Mouse (Mus musculus) Patski (cell line): ENCODE measurements around the gene Olfml2a. TPM values are rescaled to one million over a fixed set of nuclear protein-coding genes. Genes with fewer than 3 reads are reported as not detected.

Experiments used
- ATAC-seq: fragments of 100-300 bp; one replicate; pipeline ENCODE4 v1.8.0; 2021
- CTCF ChIA-PET: fragments of 350-600 bp; sonication (Branson Sonifier 250); formaldehyde crosslinking; loops from one replicate; lab custom pipeline; 2022; ENCODE audit warnings: inconsistent platforms; lab: Charles Lee
- POLR2A ChIA-PET: fragments of 350-600 bp; sonication (Branson Sonifier 250); formaldehyde crosslinking; loops from one replicate; lab custom pipeline; 2022; ENCODE audit warnings: antibody characterized with exemption, inconsistent platforms; lab: Charles Lee
- DNase-seq: peaks from one replicate; pipeline ENCODE4 v3.0.0-alpha.2; 2011; ENCODE audit warnings: low read depth, low spot score
- H3K27me3 ChIP-seq: fragments of 371-371 bp; one replicate; pipeline ENCODE4 v1.5.1; 2021
- CTCF ChIP-seq: fragments of 100-300 bp; IDR thresholded peaks from one replicate; pipeline ENCODE4 v1.5.1; 2021
- in situ Hi-C: fragments of 300-500 bp; cut with MboI; formaldehyde crosslinking; loops from 3 replicates; pipeline ENCODE4 v1.11.1; 2018; ENCODE audit warnings: low pct_unique_long_range_greater_than_20kb, mixed read lengths
- polyA plus RNA-seq: library from polyadenylated mRNA; unstranded; gene quantifications from one replicate; pipeline ENCODE4 v1.2.3, GENCODE M21; 2021

Gene Olfml2a
- polyA plus RNA-seq: 0.01 TPM

DNA sequence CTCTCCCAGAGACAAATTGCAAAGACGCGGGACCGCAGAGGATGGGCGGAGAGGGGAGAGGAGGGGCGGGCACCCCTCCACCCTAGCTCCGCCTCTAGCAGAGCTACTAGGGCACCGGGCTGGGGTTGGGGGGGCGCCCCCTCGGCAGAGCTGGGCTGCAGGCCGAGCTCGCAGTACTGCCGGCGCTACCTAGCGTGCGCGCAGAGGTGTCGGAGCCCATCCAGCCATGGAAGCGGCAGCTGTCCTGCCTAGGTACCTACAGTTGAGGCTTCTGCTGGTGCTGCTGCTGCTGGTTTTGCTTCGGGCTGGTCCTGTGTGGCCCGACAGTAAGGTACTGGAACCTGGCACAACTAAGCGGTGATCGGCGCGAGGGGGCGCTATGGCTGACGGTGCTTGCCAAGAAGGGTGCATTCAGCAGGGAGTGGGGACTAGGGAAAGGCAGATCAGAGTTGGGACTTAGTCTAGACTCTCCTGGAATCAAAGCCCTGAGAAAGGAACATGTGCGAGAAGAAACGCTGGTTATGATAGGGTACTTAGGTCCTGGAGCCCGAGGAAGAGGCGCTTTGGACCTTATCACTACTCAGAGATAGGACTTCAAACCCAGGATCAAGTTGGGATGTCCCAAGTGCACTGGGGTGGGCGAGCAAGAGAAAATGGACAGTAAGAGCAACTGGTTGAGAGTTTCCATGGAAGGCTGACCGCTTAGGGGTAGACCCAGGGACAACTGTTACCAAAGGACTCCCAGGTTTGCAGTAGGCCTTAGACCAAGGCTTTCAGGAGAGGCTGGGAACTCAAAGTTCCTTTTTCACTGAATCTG, at the start of gene Olfml2a:
Gene Olfml2a (plus strand): TSS at position 128 of the 817 bp plus-strand sequence.
- no peak for TF ChIP-seq CTCF
- DNase-seq (no peak), ATAC-seq (no peak)
- ChIA-PET CTCF (interaction anchor here (1.5 kb wide), 1 partner anchor 66 kb away, joined by 4 read pairs; no protein-coding TSS in a partner anchor), POLR2A (no interaction called here)
- no peaks in the 10 kb centered on the region for H3K27me3 ChIP-seq
- in situ Hi-C loops: no loop called here

GRCm38 (mm10) chr2:38902866-38903265, 28.9 kb upstream of the Olfml2a start:
- TF ChIP-seq CTCF: no peak
- no peaks in the 10 kb centered on the region for H3K27me3 ChIP-seq
- DNase-seq (no peak), ATAC-seq (no peak)
- CTCF ChIA-PET: no interaction called here
- POLR2A ChIA-PET: no interaction called here
- in situ Hi-C loops: no loop called here

GRCm38 (mm10) chr2:38904290-38904689, 27.5 kb upstream of the Olfml2a start:
- ChIA-PET POLR2A (no interaction called here), CTCF (no interaction called here)
- in situ Hi-C loops: no loop called here
- DNase-seq: no peak
- TF ChIP-seq CTCF: no peak
- no peak for ATAC-seq
- H3K27me3 ChIP-seq: no peaks in the 10 kb centered on the region

- DNase-seq: no peak
- ATAC-seq: no peak
- in situ Hi-C loops: no loop called here
- ChIA-PET CTCF (no interaction called here), POLR2A (no interaction called here)
- TF ChIP-seq CTCF: no peak
- no peaks in the 10 kb centered on the region for H3K27me3 ChIP-seq
These were observed 25.7 kb upstream of the Olfml2a start for GRCm38 (mm10) chr2:38906097-38906496.

DNA sequence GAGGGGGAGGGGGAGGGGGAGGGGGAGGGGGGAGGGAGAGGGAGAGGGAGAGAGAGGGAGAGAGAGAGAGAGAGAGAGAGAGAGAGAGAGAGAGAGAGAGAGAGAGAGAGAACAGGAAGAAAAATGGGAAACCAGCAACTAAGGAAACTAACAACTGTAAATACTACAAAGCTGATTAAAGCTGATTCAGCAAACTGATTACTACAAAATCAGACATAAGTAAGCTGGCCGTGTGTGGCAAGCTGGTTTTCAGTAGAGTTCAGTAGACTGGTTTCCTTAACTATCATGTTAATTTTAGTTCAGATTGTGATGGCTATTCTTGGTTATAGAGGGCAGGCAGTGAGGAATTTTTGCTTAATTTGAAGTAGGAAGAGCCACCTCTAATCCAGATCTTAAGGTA, 23.2 kb upstream of the Olfml2a start:
- no peaks in the 10 kb centered on the region for H3K27me3 ChIP-seq
- no peak for TF ChIP-seq CTCF
- ATAC-seq: no peak
- ChIA-PET CTCF (no interaction called here), POLR2A (no interaction called here)
- DNase-seq: no peak
- in situ Hi-C loops: no loop called here

GRCm38 (mm10) chr2:38914517-38914916, 17.3 kb upstream of the Olfml2a start:
- in situ Hi-C loops: no loop called here
- DNase-seq: no peak
- H3K27me3 ChIP-seq: no peaks in the 10 kb centered on the region
- no peak for TF ChIP-seq CTCF
- POLR2A ChIA-PET: no interaction called here
- ATAC-seq: no peak
- CTCF ChIA-PET: interaction anchor here (1.1 to 1.8 kb wide), 2 partner anchors 9 to 84 kb away, joined by 3 to 6 read pairs; no protein-coding TSS in a partner anchor

DNA sequence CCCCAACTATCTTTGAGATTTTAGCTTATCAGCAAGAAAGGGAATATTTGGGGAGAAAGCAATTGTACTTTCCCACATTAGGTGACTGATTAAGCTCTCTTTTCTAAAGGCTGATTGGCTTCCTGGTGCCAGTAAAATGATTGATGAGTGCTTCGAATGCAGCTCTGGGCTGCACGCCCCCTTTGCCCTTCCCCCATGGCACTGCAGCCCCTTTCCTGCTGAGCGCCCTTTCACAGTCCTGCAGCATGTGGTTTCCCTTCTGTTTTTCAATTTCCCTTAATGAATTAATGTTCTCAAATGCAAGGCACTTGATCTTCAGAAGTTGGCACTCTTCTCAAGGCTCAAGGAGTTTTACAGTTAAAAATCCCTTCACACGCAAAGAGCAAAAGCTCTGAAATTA, 16.8 kb upstream of the Olfml2a start:
- ChIA-PET CTCF (interaction anchor here (1.1 to 1.8 kb wide), 2 partner anchors 9 to 83 kb away, joined by 3 to 6 read pairs; no protein-coding TSS in a partner anchor), POLR2A (no interaction called here)
- no peaks in the 10 kb centered on the region for H3K27me3 ChIP-seq
- no peak for TF ChIP-seq CTCF
- no peak for DNase-seq
- in situ Hi-C loops: no loop called here
- no peak for ATAC-seq

DNA sequence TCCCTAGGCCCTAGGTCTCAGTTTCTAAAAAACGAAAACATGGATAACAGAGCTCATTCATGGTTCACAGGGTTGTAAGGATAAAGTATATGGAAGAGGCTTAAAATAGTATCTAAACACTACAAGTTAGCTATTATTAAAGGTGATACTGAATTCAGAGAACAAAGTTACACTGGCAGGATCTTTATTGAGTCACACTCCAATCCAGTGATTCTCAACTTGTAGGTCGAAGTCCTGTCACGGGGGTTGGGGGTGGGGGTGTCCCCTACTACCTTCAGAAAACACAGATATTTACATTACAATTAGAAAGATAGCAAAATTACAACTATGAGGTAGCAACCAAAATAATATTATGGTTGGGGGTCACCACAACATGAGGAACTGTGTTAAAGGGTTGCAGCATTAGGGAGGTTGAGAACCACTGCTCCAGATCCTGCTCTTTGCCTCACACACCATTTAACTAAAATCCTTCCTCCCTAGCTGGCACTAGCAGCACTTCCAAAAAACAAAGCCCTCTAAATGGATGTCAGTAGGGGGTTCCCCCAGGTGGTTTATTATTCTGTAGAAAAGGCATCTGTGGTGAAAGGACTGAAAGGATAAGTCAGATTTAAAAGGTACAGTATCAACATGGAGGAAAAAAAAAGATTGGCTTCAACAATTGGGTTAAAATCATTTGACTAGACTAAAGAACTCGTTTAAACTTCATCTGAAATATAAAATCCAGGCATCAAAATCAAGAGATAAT, 14.7 kb upstream of the Olfml2a start:
- H3K27me3 ChIP-seq: no peaks in the 10 kb centered on the region
- in situ Hi-C loops: no loop called here
- no peak for TF ChIP-seq CTCF
- ChIA-PET CTCF (no interaction called here), POLR2A (no interaction called here)
- ATAC-seq (no peak), DNase-seq (no peak)

- POLR2A ChIA-PET: no interaction called here
- CTCF ChIA-PET: interaction anchor here (0.8 to 1.5 kb wide), 5 partner anchors 9 to 57 kb away, joined by 3 to 6 read pairs (median 3); no protein-coding TSS in a partner anchor
- TF ChIP-seq CTCF: no peak
- DNase-seq: no peak
- in situ Hi-C loops: no loop called here
- no peak for ATAC-seq
- H3K27me3 ChIP-seq: no peaks in the 10 kb centered on the region
These were observed 10.4 kb upstream of the Olfml2a start for GRCm38 (mm10) chr2:38921374-38921773.

- TF ChIP-seq CTCF: no peak
- ATAC-seq (no peak), DNase-seq (no peak)
- CTCF ChIA-PET: interaction anchor here (1.4 kb wide), 1 partner anchor 9 kb away, joined by 3 read pairs; no protein-coding TSS in a partner anchor
- POLR2A ChIA-PET: no interaction called here
- in situ Hi-C loops: no loop called here
- H3K27me3 ChIP-seq: no peaks in the 10 kb centered on the region
These were observed 8.3 kb upstream of the Olfml2a start for GRCm38 (mm10) chr2:38923471-38923870.

DNA sequence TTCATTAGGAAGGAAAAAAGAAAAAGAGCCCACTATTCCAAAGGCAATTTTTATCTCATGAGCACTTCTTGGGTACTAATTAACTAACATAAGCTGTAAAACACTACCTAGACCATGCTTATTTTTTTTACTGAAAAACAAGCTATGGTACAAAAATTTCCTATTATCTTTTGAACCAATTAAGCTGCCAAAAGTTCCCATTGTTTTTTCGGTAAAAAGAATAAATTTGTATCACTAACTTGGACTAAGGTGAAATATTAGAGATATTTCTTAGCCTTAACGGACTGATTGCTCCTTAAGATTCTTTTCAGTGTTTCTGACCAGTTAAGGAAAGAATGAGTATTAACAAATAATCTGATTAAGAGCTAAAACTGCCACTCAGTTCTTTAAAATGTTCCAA, 7.9 kb upstream of the Olfml2a start:
- CTCF ChIA-PET: interaction anchor here (1.4 kb wide), 1 partner anchor 9 kb away, joined by 3 read pairs; no protein-coding TSS in a partner anchor
- in situ Hi-C loops: no loop called here
- POLR2A ChIA-PET: no interaction called here
- H3K27me3 ChIP-seq: no peaks in the 10 kb centered on the region
- DNase-seq (no peak), ATAC-seq (no peak)
- TF ChIP-seq CTCF: no peak
